Mouse (Mus musculus) olfactory bulb, adult 2 months (tissue): ENCODE measurements around the gene Naa35. TPM values are rescaled to one million over a fixed set of nuclear protein-coding genes. Genes with fewer than 3 reads are reported as not detected.

ENCODE experiments used
- H3K27ac ChIP-seq: fragments of 200-500 bp; 2 replicates; pipeline ENCODE4 v1.5.1; 2012; ENCODE audit warnings: low read depth, low read length; ENCODE audit not compliant: insufficient read depth
- H3K4me1 ChIP-seq: fragments of 200-500 bp; 2 replicates; pipeline ENCODE4 v1.6.1; 2012; ENCODE audit warnings: low read length; ENCODE audit not compliant: control insufficient read depth, insufficient read depth
- H3K4me3 ChIP-seq: fragments of 200-500 bp; 2 replicates; pipeline ENCODE4 v1.5.1; 2012; ENCODE audit warnings: mild to moderate bottlenecking, low read depth, low read length, moderate library complexity; ENCODE audit not compliant: insufficient read depth
- CTCF ChIP-seq: fragments of 200-500 bp; IDR thresholded peaks from 2 replicates; pipeline ENCODE4 v1.5.1; 2012; ENCODE audit warnings: low read depth, mild to moderate bottlenecking, low read length, moderate library complexity; ENCODE audit not compliant: insufficient read depth
- POLR2A ChIP-seq: fragments of 200-500 bp; IDR thresholded peaks from 2 replicates; pipeline ENCODE4 v1.6.1; 2012; ENCODE audit warnings: mild to moderate bottlenecking, low read depth, low read length, moderate library complexity; ENCODE audit not compliant: insufficient read depth
- WGBS: fragments of 180-500 bp; shearing (Covaris S2); methylation state at CpG from one replicate; pipeline ENCODE4 v1.1.7; 2018; 5-methylcytosine and 5-hydroxymethylcytosine counted together
- polyA plus RNA-seq: library from polyadenylated mRNA; stranded (reverse); fragments of >200 nt; gene quantifications from 2 replicates; pipeline ENCODE4 v1.2.4, GENCODE M21; 2012; ENCODE audit warnings: low replicate concordance; ENCODE audit not compliant: missing spikeins, insufficient read depth, insufficient read length

Naa35 gene
- polyA plus RNA-seq, 1 experiment: not detected

GRCm38 (mm10) chr13:59552286-59552685, 32.8 kb upstream of the Naa35 start:
- H3K27ac ChIP-seq: no peak overlapping the region
- no peak overlapping the region for H3K4me3 ChIP-seq
- TF ChIP-seq CTCF (no peak), POLR2A (no peak)
- WGBS: 82% methylated on average over 5 of the region's 5 CpGs
- H3K4me1 ChIP-seq: peaks cover 13% of the 10 kb centered on the region

DNA sequence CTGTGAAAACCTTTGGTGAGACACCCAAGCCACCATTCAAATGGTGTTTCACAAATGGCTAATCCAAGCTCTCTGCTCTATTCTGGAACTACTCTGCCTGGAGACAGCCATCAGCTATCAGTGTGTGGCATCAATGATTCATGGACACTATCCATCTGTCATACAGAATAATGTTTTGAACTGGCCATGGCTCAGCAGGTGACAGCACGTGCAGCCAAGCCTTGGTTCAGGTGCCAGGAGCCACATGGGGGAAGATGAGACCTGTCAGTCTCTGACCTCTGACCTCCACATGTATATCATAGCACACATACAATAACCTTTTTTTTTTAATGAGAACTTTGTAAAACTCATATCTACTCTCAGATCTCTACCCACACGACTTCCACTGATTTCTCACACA, 32.3 kb upstream of the Naa35 start:
- Histone ChIP-seq H3K4me1 (peaks cover 11% of the 10 kb centered on the region), H3K27ac (no peak overlapping the region), H3K4me3 (no peak overlapping the region)
- TF ChIP-seq CTCF (no peak), POLR2A (no peak)
- WGBS: 81% methylated on average over 2 of the region's 2 CpGs

GRCm38 (mm10) chr13:59554772-59555505, 30.1 kb upstream of the Naa35 start:
- peaks cover 7% of the 10 kb centered on the region for H3K4me1 ChIP-seq
- 65% methylated on average over 17 of the region's 17 CpGs for WGBS
- no peak overlapping the region for H3K27ac ChIP-seq
- peak overlapping the region; percentile 45 for H3K4me3 ChIP-seq
- TF ChIP-seq POLR2A (no peak), CTCF (no peak)

GRCm38 (mm10) chr13:59555613-59556192, 29.4 kb upstream of the Naa35 start:
- H3K4me3 ChIP-seq: peak overlapping the region; percentile 45
- TF ChIP-seq POLR2A (no peak), CTCF (no peak)
- 51% methylated on average over 8 of the region's 8 CpGs for WGBS
- peaks cover 7% of the 10 kb centered on the region for H3K4me1 ChIP-seq
- no peak overlapping the region for H3K27ac ChIP-seq

GRCm38 (mm10) chr13:59556670-59557069, 28.4 kb upstream of the Naa35 start:
- Histone ChIP-seq H3K4me1 (peaks cover 7% of the 10 kb centered on the region), H3K4me3 (peak overlapping the region; percentile 97), H3K27ac (peak overlapping the region; percentile 46; the same call in 1 of the 2 replicates)
- TF ChIP-seq POLR2A (no peak), CTCF (no peak)
- WGBS: under 1% methylated on average over 45 of the region's 45 CpGs

DNA sequence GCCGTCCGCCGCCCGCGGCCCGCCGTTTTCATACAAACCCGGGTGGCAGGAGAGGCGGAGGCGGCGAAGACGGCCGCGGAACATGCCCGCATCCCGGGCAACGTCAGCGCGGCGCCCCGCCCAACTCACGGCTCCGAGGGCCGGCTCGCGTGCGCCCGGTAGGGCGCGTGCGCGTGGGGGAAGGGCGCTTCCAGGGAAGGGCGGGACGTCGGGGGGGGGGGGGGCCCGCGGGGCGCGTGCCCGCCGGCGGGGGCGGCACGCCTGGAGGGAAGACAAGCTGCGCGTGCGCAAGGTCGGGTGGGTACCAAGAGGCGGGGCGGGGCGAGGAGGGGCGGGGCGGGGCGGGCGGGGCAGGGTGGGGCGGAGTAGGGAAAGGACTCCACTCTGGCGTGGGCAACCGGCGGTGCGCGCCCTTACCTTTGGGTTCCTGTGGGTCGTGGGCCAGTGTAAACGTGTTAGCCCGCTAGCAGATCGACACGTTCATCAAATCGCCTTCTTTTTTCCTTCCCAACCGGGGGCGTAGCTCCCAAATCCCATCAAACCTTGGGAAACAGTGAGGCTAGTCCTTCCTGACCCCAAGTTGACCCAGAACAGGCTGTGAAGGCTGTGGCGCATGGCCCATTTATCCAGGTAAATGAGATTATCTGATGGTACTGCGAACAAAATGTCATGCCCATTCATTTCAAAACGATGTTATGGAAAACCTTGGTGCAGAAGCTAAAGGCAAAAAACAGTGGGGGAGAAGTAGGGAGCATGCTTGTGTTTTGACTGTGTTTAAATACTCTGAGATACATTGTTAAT, 27.7 kb upstream of the Naa35 start:
- under 1% methylated on average over 55 of the region's 73 CpGs for WGBS
- H3K4me3 ChIP-seq: peak overlapping the region; percentile 97
- H3K27ac ChIP-seq: peak overlapping the region; percentile 88
- TF ChIP-seq POLR2A (peak; percentile 76), CTCF (no peak)
- peaks cover 7% of the 10 kb centered on the region for H3K4me1 ChIP-seq

- 95% methylated on average over 5 of the region's 5 CpGs for WGBS
- peaks cover 7% of the 10 kb centered on the region for H3K4me1 ChIP-seq
- no peak for TF ChIP-seq POLR2A
- TF ChIP-seq CTCF: no peak
- no peak overlapping the region for H3K27ac ChIP-seq
- H3K4me3 ChIP-seq: no peak overlapping the region
Measured at GRCm38 (mm10) chr13:59558776-59559175, 26.3 kb upstream of the Naa35 start.

- Histone ChIP-seq H3K27ac (no peak overlapping the region), H3K4me1 (no peaks in the 10 kb centered on the region), H3K4me3 (no peak overlapping the region)
- TF ChIP-seq POLR2A (no peak), CTCF (no peak)
- whole genome bisulfite sequencing: 80% methylated on average over 2 of the region's 2 CpGs
Measured at GRCm38 (mm10) chr13:59562471-59562870, 22.6 kb upstream of the Naa35 start.

DNA sequence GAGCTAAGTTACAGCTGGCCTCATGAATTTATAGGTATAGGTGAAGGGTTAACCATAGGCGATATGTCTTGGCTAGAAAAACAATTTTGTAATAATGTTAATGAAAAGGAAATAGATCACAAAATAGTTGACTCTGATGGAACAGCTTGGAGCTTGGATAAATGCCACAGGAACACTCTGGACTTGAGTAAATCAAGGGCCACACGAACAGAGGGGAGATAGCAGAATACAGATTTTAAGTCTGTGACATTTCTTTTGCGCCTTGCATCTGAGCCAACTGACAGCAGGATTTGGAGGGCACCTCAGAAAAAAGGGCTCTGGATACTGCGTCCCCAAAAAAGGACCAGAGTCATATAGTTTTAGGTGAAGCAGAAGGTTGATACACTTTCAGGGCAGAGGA, 20.6 kb upstream of the Naa35 start:
- Histone ChIP-seq H3K27ac (no peak overlapping the region), H3K4me1 (no peaks in the 10 kb centered on the region), H3K4me3 (no peak overlapping the region)
- TF ChIP-seq CTCF (no peak), POLR2A (no peak)
- WGBS: 92% methylated on average over 4 of the region's 4 CpGs
